Mouse (Mus musculus): ENCODE data around the gene Ubc. TPM values are rescaled to one million over a fixed set of nuclear protein-coding genes. Genes with fewer than 3 reads are reported as not detected.
"Not testable (repeated sequence)": the region's sequence is repeated elsewhere in the genome, so short reads cannot be mapped to it uniquely, and the experiment has no call there.

The Ubc gene
- total and polyA plus RNA-seq, 2 experiments from 2014 or later = 958 to 1,306 TPM

DNA sequence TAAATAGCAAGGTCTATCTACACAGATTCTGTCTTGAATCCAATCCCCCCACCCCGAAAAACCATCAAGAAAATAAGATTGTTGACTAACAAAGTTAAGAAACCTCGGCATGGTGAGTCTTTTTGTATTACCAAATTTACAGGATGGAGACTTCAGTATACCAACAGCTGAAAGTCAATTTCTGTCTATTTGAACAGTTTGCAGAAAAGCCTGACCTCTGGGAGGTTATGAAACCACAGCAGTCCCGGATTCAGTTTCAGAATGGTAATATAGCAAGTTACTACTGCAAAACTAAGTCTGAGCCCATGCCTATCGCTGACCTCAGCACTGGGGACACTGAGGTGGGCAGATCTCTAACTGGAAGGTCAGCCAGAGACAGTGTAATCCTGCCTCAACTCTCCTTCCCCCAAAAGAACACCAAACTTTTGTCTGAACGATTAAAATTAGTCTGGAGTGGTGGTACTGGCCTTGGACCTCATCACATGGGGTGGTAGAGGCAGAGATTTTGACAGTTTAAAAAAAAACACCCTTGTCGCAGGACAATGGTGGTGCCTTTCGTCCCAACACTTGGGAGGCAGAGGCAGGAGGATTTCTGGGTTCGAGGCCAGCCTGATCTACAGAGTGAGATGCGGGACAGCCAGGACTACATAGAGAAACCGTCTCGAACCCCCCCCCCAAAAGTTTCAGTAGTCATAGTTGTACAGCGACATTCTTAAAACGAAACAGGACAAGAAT is 1.5 kb downstream of the Ubc start:
- no peaks in the 10 kb centered on the region for H3K9me3 ChIP-seq (ENCODE audit: low read length)
- peak overlapping the region; percentile 100 for H3K4me3 ChIP-seq (ENCODE audit: low read depth, low read length)
- 25% methylated on average over 13 of the region's 13 CpGs for WGBS
- H3K9ac ChIP-seq (replicated peaks; ENCODE audit: low read length, poor library complexity, severe bottlenecking) = peak overlapping the region; percentile 97
- peaks cover 14% of the 10 kb centered on the region for H3K4me1 ChIP-seq (ENCODE audit: insufficient read depth, low read length)
- no peaks in the 10 kb centered on the region for H3K27me3 ChIP-seq (ENCODE audit: insufficient read depth, low read length)
- peak overlapping the region; percentile 99 for H3K27ac ChIP-seq (ENCODE audit: low read depth, low read length)
- peaks cover 6% of the 10 kb centered on the region for H3K36me3 ChIP-seq (ENCODE audit: insufficient read depth, low read length)
- TF ChIP-seq CTCF (IDR thresholded peaks at IDR 0.05) = no peak
- H3K4me2 ChIP-seq (ENCODE audit: low read depth, low read length, poor library complexity, severe bottlenecking) = peak overlapping the region; percentile 97
- no peak for DNase-seq (ENCODE audit: low spot score)
- ATAC-seq (ENCODE audit: low FRiP score) = no peak

DNA sequence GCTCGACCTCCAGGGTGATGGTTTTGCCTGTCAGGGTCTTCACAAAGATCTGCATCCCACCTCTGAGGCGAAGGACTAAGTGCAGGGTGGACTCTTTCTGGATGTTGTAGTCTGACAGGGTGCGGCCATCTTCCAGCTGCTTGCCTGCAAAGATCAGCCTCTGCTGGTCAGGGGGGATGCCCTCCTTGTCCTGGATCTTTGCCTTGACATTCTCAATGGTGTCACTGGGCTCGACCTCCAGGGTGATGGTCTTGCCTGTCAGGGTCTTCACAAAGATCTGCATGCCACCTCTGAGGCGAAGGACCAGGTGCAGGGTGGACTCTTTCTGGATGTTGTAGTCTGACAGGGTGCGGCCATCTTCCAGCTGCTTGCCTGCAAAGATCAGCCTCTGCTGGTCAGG is 2.7 kb downstream of the Ubc start:
- not testable (repeated sequence) for H3K36me3 ChIP-seq (ENCODE audit: insufficient read depth, low read length); ATAC-seq (ENCODE audit: low FRiP score); H3K9ac ChIP-seq (replicated peaks; ENCODE audit: low read length, poor library complexity, severe bottlenecking); H3K4me3 ChIP-seq (ENCODE audit: low read depth, low read length); H3K4me2 ChIP-seq (ENCODE audit: low read depth, low read length, poor library complexity, severe bottlenecking); H3K27ac ChIP-seq (ENCODE audit: low read depth, low read length); H3K4me1 ChIP-seq (ENCODE audit: insufficient read depth, low read length); DNase-seq (ENCODE audit: low spot score); H3K9me3 ChIP-seq (ENCODE audit: low read length); H3K27me3 ChIP-seq (ENCODE audit: insufficient read depth, low read length)
- 84% methylated on average over 4 of the region's 6 CpGs for WGBS

DNA sequence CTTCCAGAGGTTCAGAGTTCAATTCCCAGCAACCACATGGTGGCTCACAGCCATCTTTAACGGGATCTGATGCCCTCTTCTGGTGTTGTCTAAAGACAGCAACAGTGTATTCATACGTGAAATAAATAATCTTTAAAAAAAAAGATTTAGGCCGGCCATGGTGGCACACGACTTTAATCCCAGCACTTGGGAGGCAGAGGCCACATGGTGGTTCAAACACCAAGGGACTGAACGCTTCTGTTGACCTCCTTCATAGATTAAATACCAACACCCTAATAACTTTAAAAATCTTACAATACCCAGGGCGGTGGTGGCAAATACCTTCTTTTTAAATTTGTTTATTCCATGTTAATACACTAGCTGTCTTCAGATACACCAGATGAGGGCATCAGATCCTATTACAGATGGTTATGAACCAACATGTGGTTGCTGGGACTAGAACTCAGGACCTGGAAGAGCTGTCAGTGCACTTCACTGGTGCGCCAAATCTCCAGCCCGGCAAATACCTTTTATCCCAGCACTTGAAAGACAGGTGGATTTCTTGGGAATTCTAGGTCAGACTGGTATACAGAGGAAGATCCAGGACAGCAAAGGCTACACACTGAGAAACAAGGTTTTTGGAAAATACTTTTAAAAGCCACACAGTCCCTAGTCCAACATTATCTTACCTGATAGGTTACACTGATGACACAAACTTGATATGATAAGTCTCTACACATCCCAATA is 4.6 kb downstream of the Ubc start:
- peaks cover 5% of the 10 kb centered on the region; the same call in 1 of the 2 replicates for H3K4me1 ChIP-seq (ENCODE audit: insufficient read depth, low read length)
- ATAC-seq (ENCODE audit: low FRiP score) = no peak
- H3K4me2 ChIP-seq (ENCODE audit: low read depth, low read length, poor library complexity, severe bottlenecking) = no peak overlapping the region; the same call in 1 of the 2 replicates
- 65% methylated on average over 8 of the region's 8 CpGs for WGBS
- no peak overlapping the region for H3K4me3 ChIP-seq (ENCODE audit: low read depth, low read length)
- H3K9ac ChIP-seq (replicated peaks; ENCODE audit: low read length, poor library complexity, severe bottlenecking) = no peak overlapping the region
- H3K27me3 ChIP-seq (ENCODE audit: insufficient read depth, low read length) = no peaks in the 10 kb centered on the region
- no peak for DNase-seq (ENCODE audit: low spot score)
- H3K27ac ChIP-seq (ENCODE audit: low read depth, low read length) = no peak overlapping the region
- no peaks in the 10 kb centered on the region for H3K9me3 ChIP-seq (ENCODE audit: low read length)
- no peak for TF ChIP-seq CTCF (IDR thresholded peaks at IDR 0.05)
- peaks cover 6% of the 10 kb centered on the region for H3K36me3 ChIP-seq (ENCODE audit: insufficient read depth, low read length)

DNA sequence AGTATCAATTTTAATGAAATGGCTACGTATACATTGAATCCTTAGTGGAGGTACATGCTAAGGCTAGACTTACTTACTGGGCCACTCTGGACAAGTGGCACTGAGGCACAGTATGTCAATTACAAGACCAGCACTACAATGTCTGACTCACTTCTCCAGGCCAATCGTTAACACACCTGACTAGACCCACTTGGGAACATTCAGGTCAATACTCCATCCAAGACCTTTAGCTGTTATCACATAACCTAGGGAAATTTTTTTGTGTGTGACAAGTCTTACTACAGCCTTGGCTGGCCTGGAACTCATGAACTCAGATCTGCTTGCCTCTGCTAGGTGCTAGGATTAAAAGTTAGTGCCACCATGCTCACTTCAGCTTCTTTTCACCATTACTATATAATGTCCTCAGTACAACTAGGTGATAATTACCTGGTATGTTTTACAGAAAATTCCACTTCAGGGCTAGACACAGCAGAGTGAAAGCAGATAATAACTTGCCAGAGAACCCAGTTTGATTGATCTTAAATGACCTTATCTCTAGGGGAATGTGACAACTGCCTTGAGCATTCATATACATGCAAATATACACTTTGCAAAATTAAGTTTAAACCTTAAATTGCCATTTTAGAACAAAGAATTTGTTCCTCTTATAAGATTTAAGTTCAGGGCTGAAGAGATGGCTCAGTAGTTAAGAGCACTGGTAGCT is 5.3 kb downstream of the Ubc start:
- Histone ChIP-seq H3K4me1 (ENCODE audit: insufficient read depth, low read length) (peaks cover 5% of the 10 kb centered on the region; the same call in 1 of the 2 replicates), H3K27ac (ENCODE audit: low read depth, low read length) (no peak overlapping the region), H3K4me2 (ENCODE audit: low read depth, low read length, poor library complexity, severe bottlenecking) (no peak overlapping the region), H3K27me3 (ENCODE audit: insufficient read depth, low read length) (no peaks in the 10 kb centered on the region), H3K36me3 (ENCODE audit: insufficient read depth, low read length) (peaks cover 6% of the 10 kb centered on the region), H3K9ac (replicated peaks; ENCODE audit: low read length, poor library complexity, severe bottlenecking) (no peak overlapping the region), H3K4me3 (ENCODE audit: low read depth, low read length) (no peak overlapping the region), H3K9me3 (ENCODE audit: low read length) (no peaks in the 10 kb centered on the region)
- WGBS = 81% methylated on average over 2 of the region's 2 CpGs
- ATAC-seq (ENCODE audit: low FRiP score) (no peak), DNase-seq (ENCODE audit: low spot score) (no peak)
- TF ChIP-seq CTCF (IDR thresholded peaks at IDR 0.05) = no peak

DNA sequence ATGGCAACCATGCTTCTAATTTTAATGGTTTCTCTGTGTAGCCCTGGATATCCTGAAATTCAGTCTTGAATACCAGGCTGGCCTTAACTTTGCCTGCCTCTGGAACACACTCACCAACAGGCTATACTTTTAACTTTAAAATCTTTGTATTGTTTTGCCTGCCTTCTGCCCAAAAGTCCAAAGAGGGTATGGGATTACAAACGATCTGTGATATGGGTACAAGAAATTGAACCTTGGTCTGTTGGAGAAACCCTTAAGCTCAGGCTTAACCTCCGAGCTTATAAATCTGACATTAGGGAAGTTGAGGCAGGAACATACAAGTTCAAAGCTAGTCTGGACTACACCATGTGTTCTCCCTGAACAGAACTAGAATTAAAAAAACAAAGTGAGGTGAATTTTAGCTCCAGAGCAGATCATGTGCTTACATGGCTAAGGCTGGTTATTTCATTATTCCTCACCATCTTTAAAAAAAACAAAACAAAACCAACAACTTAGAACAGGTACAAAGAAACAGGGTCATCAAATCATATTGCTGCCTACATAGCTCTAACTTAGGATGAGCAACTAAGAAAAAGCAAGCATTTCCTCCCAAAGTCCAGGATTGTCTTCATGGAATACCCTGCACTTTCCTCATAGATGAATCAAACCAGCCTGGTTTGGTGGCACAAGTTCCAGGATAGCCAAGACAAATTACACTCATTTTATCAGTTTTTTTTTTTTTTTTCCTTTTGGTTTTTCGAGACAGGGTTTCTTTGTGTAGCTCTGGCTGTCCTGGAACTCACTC is 6.2 kb downstream of the Ubc start:
- DNase-seq (ENCODE audit: low spot score) (no peak), ATAC-seq (ENCODE audit: low FRiP score) (no peak)
- Histone ChIP-seq H3K4me3 (ENCODE audit: low read depth, low read length) (no peak overlapping the region), H3K36me3 (ENCODE audit: insufficient read depth, low read length) (peaks cover 6% of the 10 kb centered on the region), H3K4me1 (ENCODE audit: insufficient read depth, low read length) (peaks cover 5% of the 10 kb centered on the region; the same call in 1 of the 2 replicates), H3K27me3 (ENCODE audit: insufficient read depth, low read length) (no peaks in the 10 kb centered on the region), H3K9me3 (ENCODE audit: low read length) (no peaks in the 10 kb centered on the region), H3K9ac (replicated peaks; ENCODE audit: low read length, poor library complexity, severe bottlenecking) (no peak overlapping the region), H3K27ac (ENCODE audit: low read depth, low read length) (no peak overlapping the region), H3K4me2 (ENCODE audit: low read depth, low read length, poor library complexity, severe bottlenecking) (no peak overlapping the region)
- TF ChIP-seq CTCF (IDR thresholded peaks at IDR 0.05) = no peak
- 79% methylated on average over 3 of the region's 3 CpGs for WGBS
